Mouse (Mus musculus) thymus, adult 2 months (tissue): ENCODE results near the gene Slc25a13. TPM values are rescaled to one million over a fixed set of nuclear protein-coding genes. Genes with fewer than 3 reads are reported as not detected.

Experiments used
- DNase-seq: peaks from one replicate; pipeline ENCODE4 v3.0.0; 2021
- H3K27ac ChIP-seq: fragments of 200-500 bp; 2 replicates; pipeline ENCODE4 v1.5.1; 2012; ENCODE audit warnings: low read length, control low read depth; ENCODE audit not compliant: control insufficient read depth, insufficient read depth
- H3K27me3 ChIP-seq: fragments of 200-500 bp; 2 replicates; pipeline ENCODE4 v1.6.1; 2012; ENCODE audit warnings: mild to moderate bottlenecking, low read length, moderate library complexity, mixed read lengths; ENCODE audit not compliant: control insufficient read depth, insufficient read depth
- H3K36me3 ChIP-seq: fragments of 200-500 bp; 2 replicates; pipeline ENCODE4 v1.6.1; 2012; ENCODE audit warnings: mild to moderate bottlenecking, low read length, moderate library complexity; ENCODE audit not compliant: control insufficient read depth, insufficient read depth
- H3K4me1 ChIP-seq: fragments of 200-500 bp; replicated peaks from 2 replicates; pipeline ENCODE4 v1.6.1; 2012; ENCODE audit warnings: low read length; ENCODE audit not compliant: control insufficient read depth, insufficient read depth
- H3K4me3 ChIP-seq: fragments of 200-500 bp; 2 replicates; pipeline ENCODE4 v1.5.1; 2012; ENCODE audit warnings: mild to moderate bottlenecking, low read length, control low read depth, moderate library complexity; ENCODE audit not compliant: control insufficient read depth, insufficient read depth
- CTCF ChIP-seq: fragments of 200-500 bp; IDR thresholded peaks from 2 replicates; pipeline ENCODE4 v1.5.1; 2012; ENCODE audit warnings: mild to moderate bottlenecking, control low read depth, low read length, moderate library complexity, borderline replicate concordance; ENCODE audit not compliant: control insufficient read depth, poor library complexity, insufficient read depth; ENCODE audit errors: extremely low read depth
- POLR2A ChIP-seq: fragments of 200-500 bp; IDR thresholded peaks from 2 replicates; pipeline ENCODE4 v1.6.1; 2012; ENCODE audit warnings: mild to moderate bottlenecking, low read length, control low read depth, moderate library complexity; ENCODE audit not compliant: control insufficient read depth, poor library complexity, insufficient read depth; ENCODE audit errors: extremely low read depth
- WGBS: fragments of 180-500 bp; shearing (Covaris S2); methylation state at CpG from one replicate; pipeline ENCODE4 v1.1.7; 2018; 5-methylcytosine and 5-hydroxymethylcytosine counted together
- polyA plus RNA-seq: library from polyadenylated mRNA; depleted of rRNA; stranded (reverse); fragments of >200 nt; gene quantifications from 2 replicates; pipeline ENCODE4 v1.2.3, GENCODE M21; 2012

Gene Slc25a13
- polyA plus RNA-seq, 1 experiment: 9.2 TPM

- Histone ChIP-seq H3K27me3 (no peaks in the 10 kb centered on the region), H3K4me1 (no peaks in the 10 kb centered on the region), H3K36me3 (no peaks in the 10 kb centered on the region), H3K27ac (no peak overlapping the region), H3K4me3 (no peak overlapping the region)
- no peak for DNase-seq
- TF ChIP-seq CTCF: no peak
- TF ChIP-seq POLR2A: no peak
- WGBS: 93% methylated on average over 15 of the region's 15 CpGs
Observed at GRCm38 (mm10) chr6:6173166-6173934, 43.6 kb downstream of the Slc25a13 start.

GRCm38 (mm10) chr6:6168566-6169134 is 48.3 kb downstream of the Slc25a13 start:
- Histone ChIP-seq H3K4me3 (no peak overlapping the region), H3K27me3 (no peaks in the 10 kb centered on the region), H3K36me3 (no peaks in the 10 kb centered on the region), H3K27ac (no peak overlapping the region), H3K4me1 (no peaks in the 10 kb centered on the region)
- 96% methylated on average over 11 of the region's 11 CpGs for WGBS
- no peak for DNase-seq
- TF ChIP-seq POLR2A: no peak
- no peak for TF ChIP-seq CTCF

GRCm38 (mm10) chr6:6167339-6168126 is 49.4 kb downstream of the Slc25a13 start:
- Histone ChIP-seq H3K36me3 (no peaks in the 10 kb centered on the region), H3K27me3 (no peaks in the 10 kb centered on the region), H3K27ac (no peak overlapping the region), H3K4me3 (no peak overlapping the region), H3K4me1 (no peaks in the 10 kb centered on the region)
- no peak for DNase-seq
- TF ChIP-seq POLR2A: no peak
- TF ChIP-seq CTCF: no peak
- WGBS: 96% methylated on average over 10 of the region's 10 CpGs

- Histone ChIP-seq H3K4me3 (no peak overlapping the region), H3K4me1 (no peaks in the 10 kb centered on the region), H3K27ac (no peak overlapping the region), H3K36me3 (no peaks in the 10 kb centered on the region), H3K27me3 (no peaks in the 10 kb centered on the region)
- WGBS: 94% methylated on average over 7 of the region's 7 CpGs
- DNase-seq: no peak
- no peak for TF ChIP-seq POLR2A
Observed at GRCm38 (mm10) chr6:6162993-6163623, 53.9 kb downstream of the Slc25a13 start.

GRCm38 (mm10) chr6:6162146-6162545 is 54.8 kb downstream of the Slc25a13 start:
- DNase-seq: no peak
- TF ChIP-seq POLR2A: no peak
- no peak for TF ChIP-seq CTCF
- H3K4me1 ChIP-seq: no peaks in the 10 kb centered on the region
- WGBS: 97% methylated on average over 6 of the region's 6 CpGs
- H3K36me3 ChIP-seq: no peaks in the 10 kb centered on the region
- H3K27me3 ChIP-seq: no peaks in the 10 kb centered on the region
- H3K27ac ChIP-seq: no peak overlapping the region
- no peak overlapping the region for H3K4me3 ChIP-seq

GRCm38 (mm10) chr6:6160645-6161426 is 56.1 kb downstream of the Slc25a13 start:
- no peak for DNase-seq
- Histone ChIP-seq H3K4me3 (no peak overlapping the region), H3K27me3 (no peaks in the 10 kb centered on the region), H3K27ac (no peak overlapping the region), H3K36me3 (no peaks in the 10 kb centered on the region), H3K4me1 (no peaks in the 10 kb centered on the region)
- 96% methylated on average over 7 of the region's 7 CpGs for WGBS
- TF ChIP-seq CTCF (no peak), POLR2A (no peak)
